Mouse (Mus musculus): ENCODE data around the gene Myh7.
"Not testable (repeated sequence)": the region's sequence is repeated elsewhere in the genome, so short reads cannot be mapped to it uniquely, and the experiment has no call there.

- TF ChIP-seq CTCF, EP300 (IDR thresholded peaks at IDR 0.05; ENCODE audit: low read depth): not testable (repeated sequence)
Measured at GRCm38 (mm10) chr14:54972786-54973185, 21.6 kb downstream of the Myh7 start.
